Mouse (Mus musculus) thymus, adult 2 months (tissue): ENCODE measurements around the gene Sowahc. TPM values are rescaled to one million over a fixed set of nuclear protein-coding genes. Genes with fewer than 3 reads are reported as not detected.

Experiments used
- DNase-seq: peaks from one replicate; pipeline ENCODE4 v3.0.0; 2021
- H3K27ac ChIP-seq: fragments of 200-500 bp; 2 replicates; pipeline ENCODE4 v1.5.1; 2012; ENCODE audit warnings: low read length, control low read depth; ENCODE audit not compliant: control insufficient read depth, insufficient read depth
- H3K27me3 ChIP-seq: fragments of 200-500 bp; 2 replicates; pipeline ENCODE4 v1.6.1; 2012; ENCODE audit warnings: mild to moderate bottlenecking, low read length, moderate library complexity, mixed read lengths; ENCODE audit not compliant: control insufficient read depth, insufficient read depth
- H3K36me3 ChIP-seq: fragments of 200-500 bp; 2 replicates; pipeline ENCODE4 v1.6.1; 2012; ENCODE audit warnings: mild to moderate bottlenecking, low read length, moderate library complexity; ENCODE audit not compliant: control insufficient read depth, insufficient read depth
- H3K4me1 ChIP-seq: fragments of 200-500 bp; replicated peaks from 2 replicates; pipeline ENCODE4 v1.6.1; 2012; ENCODE audit warnings: low read length; ENCODE audit not compliant: control insufficient read depth, insufficient read depth
- H3K4me3 ChIP-seq: fragments of 200-500 bp; 2 replicates; pipeline ENCODE4 v1.5.1; 2012; ENCODE audit warnings: mild to moderate bottlenecking, low read length, control low read depth, moderate library complexity; ENCODE audit not compliant: control insufficient read depth, insufficient read depth
- CTCF ChIP-seq: fragments of 200-500 bp; IDR thresholded peaks from 2 replicates; pipeline ENCODE4 v1.5.1; 2012; ENCODE audit warnings: mild to moderate bottlenecking, control low read depth, low read length, moderate library complexity, borderline replicate concordance; ENCODE audit not compliant: control insufficient read depth, poor library complexity, insufficient read depth; ENCODE audit errors: extremely low read depth
- POLR2A ChIP-seq: fragments of 200-500 bp; IDR thresholded peaks from 2 replicates; pipeline ENCODE4 v1.6.1; 2012; ENCODE audit warnings: mild to moderate bottlenecking, low read length, control low read depth, moderate library complexity; ENCODE audit not compliant: control insufficient read depth, poor library complexity, insufficient read depth; ENCODE audit errors: extremely low read depth
- WGBS: fragments of 180-500 bp; shearing (Covaris S2); methylation state at CpG from one replicate; pipeline ENCODE4 v1.1.7; 2018; 5-methylcytosine and 5-hydroxymethylcytosine counted together
- polyA plus RNA-seq: library from polyadenylated mRNA; depleted of rRNA; stranded (reverse); fragments of >200 nt; gene quantifications from 2 replicates; pipeline ENCODE4 v1.2.3, GENCODE M21; 2012

Sowahc gene
- polyA plus RNA-seq, 1 experiment, result 2.4 TPM

GRCm38 (mm10) chr10:59251980-59252379 lies 30.2 kb downstream of the Sowahc start:
- H3K27ac ChIP-seq, result no peak overlapping the region
- H3K4me1 ChIP-seq, result no peaks in the 10 kb centered on the region
- no peak overlapping the region for H3K4me3 ChIP-seq
- 90% methylated on average over 2 of the region's 2 CpGs for WGBS
- no peaks in the 10 kb centered on the region for H3K36me3 ChIP-seq
- no peaks in the 10 kb centered on the region for H3K27me3 ChIP-seq
- TF ChIP-seq CTCF (no peak), POLR2A (no peak)
- no peak for DNase-seq

- WGBS, result 92% methylated on average over 8 of the region's 8 CpGs
- no peak for DNase-seq
- no peaks in the 10 kb centered on the region for H3K4me1 ChIP-seq
Measured at GRCm38 (mm10) chr10:59252396-59252795, 30.6 kb downstream of the Sowahc start.

GRCm38 (mm10) chr10:59253541-59254079 lies 31.9 kb downstream of the Sowahc start:
- H3K4me3 ChIP-seq, result no peak overlapping the region
- no peaks in the 10 kb centered on the region for H3K4me1 ChIP-seq
- H3K36me3 ChIP-seq, result no peaks in the 10 kb centered on the region
- no peak for DNase-seq
- 62% methylated on average over 8 of the region's 8 CpGs for WGBS
- TF ChIP-seq CTCF, result no peak
- no peak for TF ChIP-seq POLR2A
- H3K27ac ChIP-seq, result no peak overlapping the region
- no peaks in the 10 kb centered on the region for H3K27me3 ChIP-seq

More at GRCm38 (mm10) chr10:59252396-59252795, 30.6 kb downstream of the Sowahc start:
- Histone ChIP-seq H3K27me3 (no peaks in the 10 kb centered on the region), H3K27ac (no peak overlapping the region), H3K36me3 (no peaks in the 10 kb centered on the region), H3K4me3 (no peak overlapping the region)
- no peak for TF ChIP-seq CTCF
- TF ChIP-seq POLR2A, result no peak

GRCm38 (mm10) chr10:59256533-59256932 lies 34.8 kb downstream of the Sowahc start:
- Histone ChIP-seq H3K27ac (no peak overlapping the region), H3K36me3 (no peaks in the 10 kb centered on the region), H3K4me1 (no peaks in the 10 kb centered on the region), H3K27me3 (no peaks in the 10 kb centered on the region), H3K4me3 (no peak overlapping the region)
- WGBS, result 88% methylated on average over 2 of the region's 2 CpGs
- TF ChIP-seq CTCF (no peak), POLR2A (no peak)
- no peak for DNase-seq

- WGBS, result 93% methylated on average over 6 of the region's 6 CpGs
- Histone ChIP-seq H3K27me3 (no peaks in the 10 kb centered on the region), H3K4me1 (no peaks in the 10 kb centered on the region), H3K4me3 (no peak overlapping the region), H3K36me3 (no peaks in the 10 kb centered on the region), H3K27ac (no peak overlapping the region)
- no peak for DNase-seq
- no peak for TF ChIP-seq POLR2A
- no peak for TF ChIP-seq CTCF
Measured at GRCm38 (mm10) chr10:59259572-59259971, 37.8 kb downstream of the Sowahc start.

- no peak overlapping the region for H3K27ac ChIP-seq
- TF ChIP-seq CTCF (no peak), POLR2A (no peak)
- no peak overlapping the region for H3K4me3 ChIP-seq
- 97% methylated on average over 3 of the region's 3 CpGs for WGBS
- no peaks in the 10 kb centered on the region for H3K27me3 ChIP-seq
- H3K4me1 ChIP-seq, result no peaks in the 10 kb centered on the region
- no peaks in the 10 kb centered on the region for H3K36me3 ChIP-seq
- no peak for DNase-seq
Measured at GRCm38 (mm10) chr10:59261603-59262002, 39.9 kb downstream of the Sowahc start.

GRCm38 (mm10) chr10:59262021-59262420 lies 40.3 kb downstream of the Sowahc start:
- Histone ChIP-seq H3K4me3 (no peak overlapping the region), H3K27ac (no peak overlapping the region), H3K36me3 (no peaks in the 10 kb centered on the region), H3K4me1 (no peaks in the 10 kb centered on the region), H3K27me3 (no peaks in the 10 kb centered on the region)
- WGBS, result 98% methylated on average over 1 of the region's 1 CpGs
- TF ChIP-seq POLR2A (no peak), CTCF (no peak)
- no peak for DNase-seq
